Mouse (Mus musculus) bone marrow, adult 2 months (tissue): ENCODE measurements around the gene Gm17364.

Experiments used
- CTCF ChIP-seq: fragments of 200-500 bp; IDR thresholded peaks from 2 replicates; pipeline ENCODE4 v1.5.1; 2011; ENCODE audit warnings: low read length, control low read depth; ENCODE audit not compliant: control insufficient read depth, insufficient read depth
- POLR2A ChIP-seq: fragments of 200-500 bp; IDR thresholded peaks from 2 replicates; pipeline ENCODE4 v1.6.1; 2011; ENCODE audit warnings: low read depth, mild to moderate bottlenecking, control low read depth, low read length, borderline replicate concordance; ENCODE audit not compliant: control insufficient read depth

DNA sequence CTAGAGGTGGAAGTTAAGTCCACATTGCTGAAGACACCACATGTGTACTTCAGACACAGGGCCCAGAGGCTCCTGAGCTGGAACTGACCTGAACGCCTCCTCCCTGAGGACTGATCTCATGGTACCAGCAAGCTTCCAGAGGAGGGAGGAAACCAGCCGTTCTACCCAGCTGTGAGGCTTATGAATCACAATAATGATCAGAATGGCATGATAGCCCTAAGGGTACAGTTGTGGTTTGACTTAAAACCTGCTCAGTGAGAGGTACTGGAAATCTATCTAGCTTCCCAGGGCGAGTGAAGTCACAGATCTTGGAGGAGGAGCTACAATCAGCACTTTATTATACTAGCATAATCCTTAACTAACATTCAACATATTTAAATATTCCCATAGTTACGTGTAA lies 11.7 kb upstream of the Gm17364 start:
- TF ChIP-seq POLR2A (no peak), CTCF (no peak)
